Mouse (Mus musculus) spleen, adult 2 months (tissue): Measurements from ENCODE around the gene Nectin2.

Experiments
- CTCF ChIP-seq: fragments of 200-500 bp; IDR thresholded peaks from 2 replicates; pipeline ENCODE4 v1.5.1; 2011; ENCODE audit warnings: mild to moderate bottlenecking, inconsistent platforms; ENCODE audit not compliant: insufficient read depth, insufficient read length, insufficient replicate concordance; ENCODE audit errors: extremely low read depth
- POLR2A ChIP-seq: fragments of 200-500 bp; IDR thresholded peaks from 2 replicates; pipeline ENCODE4 v1.6.1; 2011; ENCODE audit warnings: low read depth, low read length, inconsistent platforms

- no peak for TF ChIP-seq CTCF
- no peak for TF ChIP-seq POLR2A
Measured at GRCm38 (mm10) chr7:19762283-19762682, 12.0 kb upstream of the Nectin2 start.
